Mouse (Mus musculus): Measurements from ENCODE around the gene Cspg5. TPM values are rescaled to one million over a fixed set of nuclear protein-coding genes. Genes with fewer than 3 reads are reported as not detected.

The Cspg5 gene
- polyA plus RNA-seq (2014; fragmentation: Nextera tagmentation; extraction: Ambion mirVana): 3.1 and 4.8 TPM in 2 replicates

GRCm38 (mm10) chr9:110243221-110243833 is at the start of gene Cspg5:
Gene Cspg5 (plus strand): TSS chr9:110243783.
- peaks cover 5% of the 10 kb centered on the region for H3K36me3 ChIP-seq (replicated peaks; ENCODE audit: control insufficient read depth, insufficient read depth, low read depth, low read length)
- no peak for DNase-seq (ENCODE audit: low spot score)
- 89% methylated on average over 7 of the region's 7 CpGs for WGBS
- H3K27me3 ChIP-seq (ENCODE audit: control insufficient read depth, insufficient read depth, low read length): peaks cover 16% of the 10 kb centered on the region
- H3K4me3 ChIP-seq (ENCODE audit: low read depth, low read length): no peak within 1 kb of the TSS
- no peak for ATAC-seq (replicated peaks; ENCODE audit: insufficient number of reproducible peaks, low FRiP score, low TSS enrichment, low read depth)
- no peak within 1 kb of the TSS for H3K4me2 ChIP-seq (ENCODE audit: low read depth, low read length)
- no peak within 1 kb of the TSS for H3K9ac ChIP-seq (replicated peaks; ENCODE audit: low read length)
- H3K9me3 ChIP-seq (replicated peaks; ENCODE audit: control insufficient read depth, low read length): no peaks in the 10 kb centered on the region
- no peak within 1 kb of the TSS for H3K27ac ChIP-seq (replicated peaks; ENCODE audit: low read depth, low read length)
- H3K4me1 ChIP-seq (ENCODE audit: control insufficient read depth, insufficient read depth, low read length): peaks cover 4% of the 10 kb centered on the region; the same call in 1 of the 2 replicates

- H3K27me3 ChIP-seq (ENCODE audit: control insufficient read depth, insufficient read depth, low read length): no peaks in the 10 kb centered on the region
- H3K27ac ChIP-seq (replicated peaks; ENCODE audit: low read depth, low read length): no peak overlapping the region
- WGBS: 89% methylated on average over 2 of the region's 2 CpGs
- no peaks in the 10 kb centered on the region for H3K4me1 ChIP-seq (ENCODE audit: control insufficient read depth, insufficient read depth, low read length)
- peaks cover 23% of the 10 kb centered on the region for H3K36me3 ChIP-seq (replicated peaks; ENCODE audit: control insufficient read depth, insufficient read depth, low read depth, low read length)
- no peak overlapping the region for H3K4me3 ChIP-seq (ENCODE audit: low read depth, low read length)
- no peak for ATAC-seq (replicated peaks; ENCODE audit: insufficient number of reproducible peaks, low FRiP score, low TSS enrichment, low read depth)
- H3K4me2 ChIP-seq (ENCODE audit: low read depth, low read length): no peak overlapping the region
- DNase-seq (ENCODE audit: low spot score): no peak
- no peak overlapping the region for H3K9ac ChIP-seq (replicated peaks; ENCODE audit: low read length)
- no peaks in the 10 kb centered on the region for H3K9me3 ChIP-seq (replicated peaks; ENCODE audit: control insufficient read depth, low read length)
Observed at GRCm38 (mm10) chr9:110199870-110200269, 43.7 kb upstream of the Cspg5 start.

GRCm38 (mm10) chr9:110205526-110206404 is 37.8 kb upstream of the Cspg5 start:
- DNase-seq (ENCODE audit: low spot score): peak; percentile 84
- WGBS: 18% methylated on average over 15 of the region's 15 CpGs
- no peaks in the 10 kb centered on the region for H3K27me3 ChIP-seq (ENCODE audit: control insufficient read depth, insufficient read depth, low read length)
- no peak overlapping the region for H3K9ac ChIP-seq (replicated peaks; ENCODE audit: low read length)
- no peaks in the 10 kb centered on the region for H3K4me1 ChIP-seq (ENCODE audit: control insufficient read depth, insufficient read depth, low read length)
- H3K36me3 ChIP-seq (replicated peaks; ENCODE audit: control insufficient read depth, insufficient read depth, low read depth, low read length): peaks cover 5% of the 10 kb centered on the region
- H3K4me3 ChIP-seq (ENCODE audit: low read depth, low read length): no peak overlapping the region
- ATAC-seq (replicated peaks; ENCODE audit: insufficient number of reproducible peaks, low FRiP score, low TSS enrichment, low read depth): peak; percentile 96
- no peaks in the 10 kb centered on the region for H3K9me3 ChIP-seq (replicated peaks; ENCODE audit: control insufficient read depth, low read length)
- peak overlapping the region; percentile 37 for H3K27ac ChIP-seq (replicated peaks; ENCODE audit: low read depth, low read length)
- H3K4me2 ChIP-seq (ENCODE audit: low read depth, low read length): no peak overlapping the region

- Histone ChIP-seq H3K9ac (replicated peaks; ENCODE audit: low read length) (no peak overlapping the region), H3K36me3 (replicated peaks; ENCODE audit: control insufficient read depth, insufficient read depth, low read depth, low read length) (peaks cover 5% of the 10 kb centered on the region), H3K4me3 (ENCODE audit: low read depth, low read length) (no peak overlapping the region), H3K9me3 (replicated peaks; ENCODE audit: control insufficient read depth, low read length) (no peaks in the 10 kb centered on the region), H3K27ac (replicated peaks; ENCODE audit: low read depth, low read length) (no peak overlapping the region), H3K4me2 (ENCODE audit: low read depth, low read length) (no peak overlapping the region), H3K4me1 (ENCODE audit: control insufficient read depth, insufficient read depth, low read length) (no peaks in the 10 kb centered on the region), H3K27me3 (ENCODE audit: control insufficient read depth, insufficient read depth, low read length) (no peaks in the 10 kb centered on the region)
- ATAC-seq (replicated peaks; ENCODE audit: insufficient number of reproducible peaks, low FRiP score, low TSS enrichment, low read depth) (no peak), DNase-seq (ENCODE audit: low spot score) (no peak)
- WGBS: 52% methylated on average over 2 of the region's 2 CpGs
Observed at GRCm38 (mm10) chr9:110206437-110206836, 37.1 kb upstream of the Cspg5 start.

- Histone ChIP-seq H3K9ac (replicated peaks; ENCODE audit: low read length) (no peak overlapping the region), H3K36me3 (replicated peaks; ENCODE audit: control insufficient read depth, insufficient read depth, low read depth, low read length) (peaks cover 6% of the 10 kb centered on the region), H3K27me3 (ENCODE audit: control insufficient read depth, insufficient read depth, low read length) (no peaks in the 10 kb centered on the region), H3K4me1 (ENCODE audit: control insufficient read depth, insufficient read depth, low read length) (no peaks in the 10 kb centered on the region), H3K27ac (replicated peaks; ENCODE audit: low read depth, low read length) (no peak overlapping the region), H3K9me3 (replicated peaks; ENCODE audit: control insufficient read depth, low read length) (no peaks in the 10 kb centered on the region), H3K4me3 (ENCODE audit: low read depth, low read length) (no peak overlapping the region), H3K4me2 (ENCODE audit: low read depth, low read length) (no peak overlapping the region)
- WGBS: 78% methylated on average over 7 of the region's 7 CpGs
- no peak for ATAC-seq (replicated peaks; ENCODE audit: insufficient number of reproducible peaks, low FRiP score, low TSS enrichment, low read depth)
- no peak for DNase-seq (ENCODE audit: low spot score)
Observed at GRCm38 (mm10) chr9:110208265-110208664, 35.3 kb upstream of the Cspg5 start.

- H3K36me3 ChIP-seq (replicated peaks; ENCODE audit: control insufficient read depth, insufficient read depth, low read depth, low read length): peaks cover 6% of the 10 kb centered on the region
Observed at GRCm38 (mm10) chr9:110208967-110209366, 34.6 kb upstream of the Cspg5 start.

GRCm38 (mm10) chr9:110224273-110224672 is 19.3 kb upstream of the Cspg5 start:
- Histone ChIP-seq H3K4me2 (ENCODE audit: low read depth, low read length) (no peak overlapping the region), H3K9me3 (replicated peaks; ENCODE audit: control insufficient read depth, low read length) (no peaks in the 10 kb centered on the region), H3K27me3 (ENCODE audit: control insufficient read depth, insufficient read depth, low read length) (no peaks in the 10 kb centered on the region), H3K4me1 (ENCODE audit: control insufficient read depth, insufficient read depth, low read length) (no peaks in the 10 kb centered on the region), H3K9ac (replicated peaks; ENCODE audit: low read length) (no peak overlapping the region), H3K4me3 (ENCODE audit: low read depth, low read length) (no peak overlapping the region), H3K27ac (replicated peaks; ENCODE audit: low read depth, low read length) (no peak overlapping the region), H3K36me3 (replicated peaks; ENCODE audit: control insufficient read depth, insufficient read depth, low read depth, low read length) (peaks cover 11% of the 10 kb centered on the region)
- DNase-seq (ENCODE audit: low spot score): no peak
- ATAC-seq (replicated peaks; ENCODE audit: insufficient number of reproducible peaks, low FRiP score, low TSS enrichment, low read depth): no peak
- 94% methylated on average over 4 of the region's 4 CpGs for WGBS

More at GRCm38 (mm10) chr9:110208967-110209366, 34.6 kb upstream of the Cspg5 start:
- whole genome bisulfite sequencing: 87% methylated on average over 3 of the region's 3 CpGs
- Histone ChIP-seq H3K27me3 (ENCODE audit: control insufficient read depth, insufficient read depth, low read length) (no peaks in the 10 kb centered on the region), H3K9me3 (replicated peaks; ENCODE audit: control insufficient read depth, low read length) (no peaks in the 10 kb centered on the region), H3K27ac (replicated peaks; ENCODE audit: low read depth, low read length) (no peak overlapping the region), H3K9ac (replicated peaks; ENCODE audit: low read length) (no peak overlapping the region), H3K4me2 (ENCODE audit: low read depth, low read length) (no peak overlapping the region), H3K4me3 (ENCODE audit: low read depth, low read length) (no peak overlapping the region), H3K4me1 (ENCODE audit: control insufficient read depth, insufficient read depth, low read length) (no peaks in the 10 kb centered on the region)
- DNase-seq (ENCODE audit: low spot score): no peak
- ATAC-seq (replicated peaks; ENCODE audit: insufficient number of reproducible peaks, low FRiP score, low TSS enrichment, low read depth): no peak

GRCm38 (mm10) chr9:110226191-110226590 is 17.4 kb upstream of the Cspg5 start:
- H3K4me2 ChIP-seq (ENCODE audit: low read depth, low read length): no peak overlapping the region
- no peaks in the 10 kb centered on the region for H3K4me1 ChIP-seq (ENCODE audit: control insufficient read depth, insufficient read depth, low read length)
- no peak overlapping the region for H3K4me3 ChIP-seq (ENCODE audit: low read depth, low read length)
- DNase-seq (ENCODE audit: low spot score) (no peak), ATAC-seq (replicated peaks; ENCODE audit: insufficient number of reproducible peaks, low FRiP score, low TSS enrichment, low read depth) (no peak)
- H3K27ac ChIP-seq (replicated peaks; ENCODE audit: low read depth, low read length): no peak overlapping the region
- H3K36me3 ChIP-seq (replicated peaks; ENCODE audit: control insufficient read depth, insufficient read depth, low read depth, low read length): peaks cover 11% of the 10 kb centered on the region
- WGBS: 94% methylated on average over 4 of the region's 4 CpGs
- H3K9me3 ChIP-seq (replicated peaks; ENCODE audit: control insufficient read depth, low read length): no peaks in the 10 kb centered on the region
- H3K9ac ChIP-seq (replicated peaks; ENCODE audit: low read length): no peak overlapping the region
- H3K27me3 ChIP-seq (ENCODE audit: control insufficient read depth, insufficient read depth, low read length): no peaks in the 10 kb centered on the region
